Mouse (Mus musculus) adrenal gland (tissue): ENCODE data around the gene Med1.
"Not testable (repeated sequence)": the region's sequence is repeated elsewhere in the genome, so short reads cannot be mapped to it uniquely, and the experiment has no call there.

ENCODE experiments used
- intact Hi-C: fragments of 180-260 bp; cut with DNase I; formaldehyde crosslinking; loops from one replicate; pipeline ENCODE4 v1.15.1; 2025
- long read RNA-seq, 2 experiments: library from polyadenylated mRNA; unstranded; transcript quantifications; one replicate each; pipeline ENCODE4 v2.0.0; 2020; ENCODE audit warnings: borderline replicate concordance in 1 of 2; ENCODE audit not compliant: insufficient replicate concordance in 1 of 2

Gene Med1
- long read RNA-seq, experiment 1, partial matches to known transcripts: 2 of 13 reads
- long read RNA-seq, experiment 1, other reads (novel, unspliced or antisense): 8 of 13 reads
- long read RNA-seq, experiment 2, full-length matches to known transcripts: 2 of 16 reads
- long read RNA-seq, experiment 2, partial matches to known transcripts: 2 of 16 reads
- long read RNA-seq, experiment 2, other reads (novel, unspliced or antisense): 12 of 16 reads

DNA sequence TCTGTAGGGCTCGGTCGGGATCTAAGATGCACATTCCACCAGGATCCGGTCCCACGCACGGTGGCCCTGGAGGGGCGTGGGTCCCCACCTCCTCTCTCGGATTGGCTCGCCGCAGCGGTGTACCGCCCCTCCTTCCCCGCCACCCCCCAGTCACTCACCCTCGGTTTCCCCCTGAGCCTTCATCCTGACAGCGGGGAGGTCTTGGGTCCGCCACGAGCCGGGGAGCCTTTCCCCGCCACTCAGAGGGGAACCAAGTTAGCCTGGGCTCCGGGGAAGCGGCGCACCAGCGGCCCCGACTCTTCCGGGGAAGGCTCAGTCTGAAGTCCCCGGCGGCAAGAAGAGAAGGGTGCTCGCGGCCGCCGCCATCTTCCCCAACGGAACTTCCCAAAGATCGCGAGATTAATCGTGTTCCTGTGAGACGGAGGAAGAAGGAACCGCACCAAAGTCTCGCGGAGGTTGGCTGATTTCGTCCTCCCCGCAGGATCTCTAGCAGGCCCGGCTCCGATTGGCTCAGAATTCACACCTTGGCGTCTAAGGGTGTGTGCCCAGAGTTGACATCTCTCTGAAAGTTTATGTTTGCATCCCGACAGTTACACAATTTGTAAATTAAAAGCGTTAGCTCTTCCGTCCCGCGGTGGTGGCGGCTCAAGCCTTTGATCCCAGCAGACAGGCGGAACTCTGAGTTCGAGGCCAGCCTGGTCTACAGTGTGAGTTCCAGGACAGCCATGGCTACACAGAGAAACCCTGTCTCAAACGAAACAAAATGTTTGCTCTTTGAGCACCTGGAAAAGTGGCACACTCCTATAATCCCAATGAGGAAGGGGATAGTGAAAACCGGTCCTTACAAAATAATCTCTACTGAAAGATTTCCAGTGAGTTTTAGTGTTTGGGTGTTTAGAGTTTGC is at the start of gene Med1:
Med1 (minus strand) TSS at position 393 of the 905 bp plus-strand sequence.
- intact Hi-C loops: no loop called here

DNA sequence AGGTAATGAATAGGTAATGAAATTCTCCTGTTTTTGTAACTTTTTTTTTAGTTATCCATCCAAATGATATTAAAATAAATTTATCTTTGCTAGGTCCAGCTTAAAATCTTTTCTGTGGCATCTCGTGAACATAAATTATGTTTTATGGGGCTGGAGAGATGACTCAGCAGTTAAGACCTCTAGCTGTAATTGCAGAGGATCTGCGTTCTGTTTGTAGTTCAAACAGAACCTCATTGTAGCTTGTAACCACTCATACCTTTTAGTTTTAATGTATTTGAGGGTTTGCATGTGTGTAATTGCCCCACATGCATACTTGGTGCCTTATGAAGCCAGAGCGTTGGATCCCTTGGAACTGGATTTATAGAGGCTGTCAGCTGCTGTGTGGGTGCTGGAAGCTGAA is 45.9 kb upstream of the Med1 start:
- intact Hi-C loops: no loop called here

DNA sequence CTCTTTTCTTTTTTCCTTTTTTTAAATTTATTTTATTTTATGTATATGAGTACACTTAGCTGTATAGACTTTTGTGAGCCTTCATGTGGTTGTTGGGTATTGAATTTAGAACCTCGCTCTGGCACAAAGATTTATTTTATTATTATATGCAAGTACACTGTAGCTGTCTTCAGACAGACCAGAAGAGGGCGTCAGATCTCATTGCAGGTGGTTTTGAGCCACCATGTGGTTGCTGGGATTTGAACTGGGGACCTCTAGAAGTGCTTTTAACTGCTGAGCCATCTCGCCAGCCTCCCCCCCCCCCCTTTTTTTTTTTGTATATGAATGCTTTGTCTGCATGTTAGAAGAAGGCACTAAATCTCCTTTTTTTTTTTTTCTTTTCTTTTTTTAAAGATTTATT is 45.3 kb upstream of the Med1 start:
- intact Hi-C loops: no loop called here

GRCm38 (mm10) chr11:98226349-98226748 is 33.3 kb upstream of the Med1 start:
- intact Hi-C loops: loop anchor here (5.0 kb wide), 1 partner anchor 54 kb away; no protein-coding TSS in a partner anchor

DNA sequence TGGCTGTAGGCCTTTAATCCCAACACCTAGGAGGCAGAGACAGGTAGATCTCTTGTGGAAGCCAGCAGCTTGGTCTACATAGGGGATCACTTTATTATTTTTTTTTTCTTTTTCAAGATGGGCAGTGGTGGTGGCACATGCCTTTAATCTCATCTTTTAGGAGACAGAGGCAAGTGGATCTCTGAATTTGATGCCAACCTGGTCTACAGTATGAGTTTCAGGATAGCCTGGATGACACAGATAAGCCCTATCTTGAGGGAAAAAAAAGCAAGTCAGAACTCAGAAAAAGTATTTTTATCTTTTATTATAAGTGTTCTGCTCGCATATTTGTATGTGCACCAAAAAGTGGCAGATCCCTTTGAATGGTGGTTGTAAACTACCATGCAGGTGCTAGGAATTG is 20.2 kb upstream of the Med1 start:
- intact Hi-C loops: no loop called here

GRCm38 (mm10) chr11:98209661-98210060 is 16.6 kb upstream of the Med1 start:
- intact Hi-C loops: not testable (repeated sequence)

DNA sequence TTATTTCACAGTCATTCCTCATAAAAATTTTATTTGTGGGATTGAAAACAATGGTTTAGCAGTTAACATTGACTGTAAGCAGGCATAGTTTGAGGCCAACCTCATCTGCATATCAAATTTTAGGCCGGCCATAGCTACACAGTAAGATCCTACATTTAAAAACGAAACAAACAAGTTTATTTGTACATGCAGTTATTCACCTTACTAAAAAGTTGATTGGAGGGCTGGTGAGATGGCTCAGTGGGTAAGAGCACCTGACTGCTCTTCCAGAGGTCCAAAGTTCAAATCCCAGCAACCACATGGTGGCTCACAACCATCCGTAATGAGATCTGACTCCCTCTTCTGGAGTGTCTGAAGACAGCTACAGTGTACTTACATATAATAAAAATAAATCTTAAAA is 13.2 kb upstream of the Med1 start:
- intact Hi-C loops: not testable (repeated sequence)

DNA sequence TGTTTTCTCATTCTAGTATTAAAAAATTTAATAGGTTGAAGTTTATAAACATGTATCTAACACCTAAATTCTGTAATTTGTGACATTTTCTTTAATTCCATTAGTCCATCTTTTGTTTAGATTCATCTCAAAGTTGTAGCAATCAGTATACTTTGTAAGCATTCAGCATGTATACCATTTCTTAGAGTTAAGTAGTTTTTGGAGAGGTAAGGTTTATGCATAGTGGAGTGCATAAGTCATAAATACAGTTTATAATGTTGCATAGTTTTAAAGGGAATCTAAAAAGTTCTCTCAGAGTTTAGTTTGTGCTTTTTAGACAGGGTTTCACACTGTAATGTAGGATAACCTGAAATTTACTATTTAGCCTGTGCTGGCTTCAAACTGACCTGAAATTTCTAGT is 12.4 kb upstream of the Med1 start:
- intact Hi-C loops: no loop called here

DNA sequence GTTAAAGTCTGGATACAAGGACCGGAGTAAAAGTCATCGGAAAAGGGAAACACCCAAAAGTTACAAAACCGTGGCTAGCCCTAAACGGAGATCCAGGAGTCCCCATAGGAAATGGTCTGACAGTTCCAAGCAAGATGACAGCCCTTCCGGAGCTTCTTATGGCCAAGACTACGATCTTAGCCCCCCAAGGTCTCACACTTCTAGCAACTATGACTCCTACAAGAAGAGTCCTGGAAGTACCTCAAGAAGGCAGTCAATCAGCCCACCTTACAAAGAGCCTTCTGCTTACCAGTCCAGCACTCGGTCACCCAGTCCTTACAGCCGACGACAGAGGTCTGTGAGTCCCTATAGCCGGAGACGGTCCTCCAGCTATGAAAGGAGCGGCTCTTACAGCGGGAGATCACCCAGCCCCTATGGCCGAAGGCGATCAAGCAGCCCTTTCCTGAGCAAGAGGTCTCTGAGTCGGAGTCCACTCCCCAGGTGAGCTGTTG is 10.9 kb upstream of the Med1 start:
- intact Hi-C loops: no loop called here

GRCm38 (mm10) chr11:98203351-98203911 is 10.3 kb upstream of the Med1 start:
- intact Hi-C loops: no loop called here

- intact Hi-C loops: no loop called here
These were observed 9.7 kb upstream of the Med1 start, which contains the start of gene Cdk12 for GRCm38 (mm10) chr11:98202641-98203350. Gene Cdk12 (plus strand): TSS chr11:98203059.

DNA sequence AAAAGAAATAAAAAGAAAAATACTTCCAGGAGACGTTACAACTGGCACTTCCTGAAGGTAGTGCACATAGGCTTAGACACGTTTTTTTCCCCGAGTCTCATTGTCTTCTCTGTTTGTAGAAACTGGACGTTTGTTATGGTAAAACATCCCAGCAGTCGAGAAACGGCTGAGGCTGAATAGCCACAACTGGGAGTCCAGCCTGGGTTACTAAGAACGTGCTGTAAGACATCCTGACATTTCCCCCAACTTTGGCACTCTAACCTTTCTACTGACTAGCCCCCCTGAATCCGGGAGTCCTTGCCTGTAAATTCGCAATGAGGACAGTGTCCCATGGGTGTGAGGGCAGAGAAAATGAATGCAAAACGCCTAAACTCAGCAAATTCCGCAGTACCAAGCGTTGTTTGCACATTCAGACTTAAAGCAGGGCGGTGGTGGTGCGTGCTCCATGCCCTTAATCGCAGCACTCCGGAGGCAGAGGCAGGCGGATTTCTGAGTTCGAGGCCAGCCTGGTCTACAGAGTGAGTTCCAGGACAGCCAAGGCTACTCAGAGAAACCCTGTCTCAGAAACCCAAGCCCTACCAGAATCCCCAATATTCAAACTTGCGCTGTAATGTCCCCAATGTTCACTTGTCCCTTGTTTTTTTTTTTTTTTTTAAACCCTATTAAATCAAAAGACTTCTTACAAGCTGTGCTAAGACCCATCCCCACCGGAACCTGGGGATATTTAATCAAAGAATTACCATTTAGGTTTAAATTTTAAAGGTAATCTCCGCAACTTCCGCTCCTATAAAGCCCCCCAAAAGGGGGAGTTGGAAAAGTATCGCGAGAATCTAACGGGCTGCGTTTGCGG is 8.9 kb upstream of the Med1 start:
- intact Hi-C loops: no loop called here

DNA sequence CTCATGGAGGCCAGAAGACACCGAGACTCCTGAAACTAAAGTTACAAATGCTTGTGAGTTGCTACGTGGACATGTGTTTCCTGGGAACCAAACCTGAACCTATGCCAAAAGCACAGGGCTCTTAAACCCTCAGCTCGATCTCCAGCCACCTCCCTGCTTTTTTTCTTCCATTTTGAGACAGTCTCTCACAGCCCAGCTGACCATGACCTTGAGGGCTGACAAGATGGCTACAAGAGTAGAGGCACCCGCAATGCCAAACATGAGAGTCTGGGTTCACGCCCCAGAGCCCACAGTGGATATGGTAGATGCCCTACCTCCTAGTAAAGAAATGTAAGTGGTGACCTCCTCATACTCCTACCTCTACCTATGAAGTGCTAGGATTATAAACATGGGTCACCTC is 2.3 kb downstream of the Med1 start:
- intact Hi-C loops: no loop called here

- intact Hi-C loops: no loop called here
These were observed 5.3 kb downstream of the Med1 start for GRCm38 (mm10) chr11:98187640-98188395.

- intact Hi-C loops: not testable (repeated sequence)
These were observed 10.9 kb downstream of the Med1 start for GRCm38 (mm10) chr11:98182149-98182548.

DNA sequence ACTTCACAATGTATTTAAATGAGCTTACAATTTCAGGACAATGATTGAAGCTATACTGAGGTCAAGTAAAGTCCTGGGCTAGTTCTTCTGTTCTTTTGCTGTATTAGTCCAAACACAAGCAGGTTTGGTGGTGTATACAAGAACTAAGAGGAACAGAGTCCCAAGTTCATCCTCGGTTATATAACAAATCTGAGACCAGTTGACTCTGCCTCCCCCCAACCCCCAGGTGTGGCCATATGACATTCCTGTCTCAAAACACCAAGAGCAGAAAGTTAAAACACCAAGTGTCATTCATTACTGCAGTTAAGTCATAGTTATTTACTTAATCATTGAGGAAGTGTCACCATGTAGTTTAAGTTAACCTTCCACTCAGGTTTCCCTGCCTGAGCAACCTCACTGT is 24.7 kb downstream of the Med1 start:
- intact Hi-C loops: no loop called here

DNA sequence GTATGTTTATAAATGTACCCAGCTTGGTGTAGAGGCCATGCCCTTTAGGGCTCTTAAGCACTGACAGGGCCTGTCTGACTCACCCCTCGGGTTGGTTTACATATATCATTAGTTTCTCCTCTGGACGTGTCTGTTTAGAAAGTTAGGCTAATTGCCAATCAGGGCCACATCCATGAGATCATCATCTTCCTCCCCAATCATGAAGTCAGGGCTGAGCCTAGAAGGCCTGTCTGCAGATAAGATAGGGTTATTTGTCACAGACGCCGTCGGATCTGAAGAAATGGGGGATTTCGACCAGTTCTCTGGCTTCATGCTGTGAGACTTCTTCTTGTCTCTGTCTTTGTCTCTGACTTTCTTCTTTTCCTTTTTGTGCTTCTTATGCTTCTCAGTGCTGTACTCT is 38.0 kb downstream of the Med1 start:
- intact Hi-C loops: loop anchor here (5.0 kb wide), 1 partner anchor 77 kb away; no protein-coding TSS in a partner anchor

DNA sequence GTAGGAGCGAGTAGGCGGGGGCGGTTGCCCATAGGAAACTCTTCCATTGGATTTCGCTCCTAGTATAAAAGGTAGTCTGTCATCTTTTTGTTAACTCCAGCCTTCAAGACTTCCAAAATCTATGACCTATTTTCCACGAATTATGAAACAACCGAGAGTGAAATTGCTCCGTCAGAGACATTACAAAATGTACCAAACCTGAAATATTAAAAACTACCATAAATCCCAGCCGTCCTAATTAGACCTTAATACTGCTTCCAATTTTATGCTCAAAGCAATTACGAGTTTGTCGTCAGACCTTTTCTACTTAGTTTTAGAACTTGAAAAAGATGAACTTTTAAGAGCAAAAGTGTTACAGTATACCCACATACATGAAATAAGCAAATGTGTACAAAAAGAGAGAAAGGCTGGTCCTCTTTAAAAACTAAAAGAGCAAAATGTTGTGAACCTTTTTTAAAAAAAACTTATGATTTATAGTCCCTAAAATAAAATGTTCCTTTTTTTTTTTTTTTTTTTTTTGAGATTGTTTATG is 42.4 kb downstream of the Med1 start:
- intact Hi-C loops: no loop called here
